Mouse (Mus musculus) hematopoietic multipotent progenitor cell, adult 10-12 weeks (in vitro differentiated cells): ENCODE measurements around the gene Gm773. TPM values are rescaled to one million over a fixed set of nuclear protein-coding genes. Genes with fewer than 3 reads are reported as not detected.

Experiments
- polyA plus RNA-seq: library from polyadenylated mRNA; stranded (reverse); fragments of >175 nt; gene quantifications from 2 replicates; pipeline ENCODE4 v1.2.3, GENCODE M21; 2012; ENCODE audit warnings: low replicate concordance

The Gm773 gene
- not detected in 2 replicates for polyA plus RNA-seq

DNA sequence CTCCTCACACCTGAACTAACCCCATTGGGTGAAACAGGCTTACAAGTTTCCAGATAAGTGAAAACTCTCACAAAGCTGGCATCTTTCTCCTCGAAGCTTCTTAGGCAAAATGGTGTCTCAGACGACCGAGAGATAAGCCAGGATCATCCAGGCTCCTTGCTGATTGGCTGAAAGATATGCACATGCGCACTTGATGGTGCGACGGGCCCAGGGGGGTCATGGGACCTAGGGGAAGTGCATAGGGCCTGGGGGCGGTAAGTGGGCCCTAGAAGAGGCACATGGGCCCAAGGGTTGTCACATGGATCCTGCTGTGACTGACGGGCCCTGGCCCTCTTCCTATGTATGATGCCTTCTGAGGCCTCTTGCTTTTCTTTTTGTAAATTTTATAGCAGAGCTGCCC, at the start of gene Gm773:
TSS of gene Gm773 (minus strand) at position 111 of the 400 bp plus-strand sequence.

Other genes with a start within 250 kb of the Gm773 start
- gene 3830403N18Rik, start 76.3 kb downstream of the Gm773 start, polyA plus RNA-seq, result 0.11 TPM in 1 of 2 replicates, not detected in the other
- 0.09 TPM in 1 of 2 replicates, not detected in the other for gene Zfp449, start 133.5 kb upstream of the Gm773 start, polyA plus RNA-seq
- gene Smim10l2a, start 161.7 kb upstream of the Gm773 start, polyA plus RNA-seq, result 0.35 and 0.81 TPM in 2 replicates
- gene Gm2174, start 235.1 kb upstream of the Gm773 start, polyA plus RNA-seq, result not detected in 2 replicates
- 3.6 and 4.4 TPM in 2 replicates for gene Ints6l, start 242.0 kb upstream of the Gm773 start, polyA plus RNA-seq